Mouse (Mus musculus) forebrain, postnatal 0 days (tissue): Measurements from ENCODE around the gene Dnajc13. TPM values are rescaled to one million over a fixed set of nuclear protein-coding genes. Genes with fewer than 3 reads are reported as not detected.

Source experiments
- ATAC-seq: fragments of 200-750 bp; cut with Nextera tagmentation; 2 replicates; pipeline ENCODE4 v1.8.0; 2017; ENCODE audit warnings: mild to moderate bottlenecking, moderate library complexity
- DNase-seq: peaks from one replicate; pipeline ENCODE4 v3.0.0-alpha.2; 2015
- H3K27ac ChIP-seq: fragments of 300-500 bp; sonication (generic); 2 replicates; pipeline ENCODE4 v1.5.1; 2014; ENCODE audit warnings: low read depth, mild to moderate bottlenecking, antibody characterized with exemption, low read length, moderate library complexity, mixed read lengths
- H3K27me3 ChIP-seq: fragments of 300-500 bp; sonication (generic); 2 replicates; pipeline ENCODE4 v1.6.1; 2014; ENCODE audit warnings: mild to moderate bottlenecking, low read length, mixed read lengths; ENCODE audit not compliant: insufficient read depth
- H3K36me3 ChIP-seq: fragments of 300-500 bp; sonication (generic); 2 replicates; pipeline ENCODE4 v1.6.1; 2014; ENCODE audit warnings: mild to moderate bottlenecking, moderate library complexity; ENCODE audit not compliant: insufficient read depth
- H3K4me1 ChIP-seq: fragments of 300-500 bp; sonication (generic); 2 replicates; pipeline ENCODE4 v1.6.1; 2014; ENCODE audit warnings: antibody characterized with exemption; ENCODE audit not compliant: insufficient read depth
- H3K4me2 ChIP-seq: fragments of 300-500 bp; sonication (generic); 2 replicates; pipeline ENCODE4 v1.6.1; 2014; ENCODE audit warnings: low read depth, mild to moderate bottlenecking, moderate library complexity
- H3K4me3 ChIP-seq: fragments of 300-500 bp; sonication (generic); 2 replicates; pipeline ENCODE4 v1.5.1; 2014; ENCODE audit warnings: low read depth, low read length, mixed read lengths
- H3K9ac ChIP-seq: fragments of 300-500 bp; sonication (generic); 2 replicates; pipeline ENCODE4 v1.6.1; 2014; ENCODE audit warnings: mild to moderate bottlenecking
- H3K9me3 ChIP-seq: fragments of 300-500 bp; sonication (generic); 2 replicates; pipeline ENCODE4 v1.6.1; 2016; ENCODE audit warnings: low read length
- CTCF ChIP-seq: sonication (generic); IDR thresholded peaks from 2 replicates; pipeline ENCODE4 v1.5.1; 2016; ENCODE audit warnings: antibody characterized with exemption, control low read depth, low read depth
- WGBS: fragments of 180-500 bp; shearing (Covaris S2); extraction: QIAGEN DNeasy Blood & Tissue Kit; methylation state at CpG from one replicate; pipeline ENCODE4 v1.1.7; 2014; 5-methylcytosine and 5-hydroxymethylcytosine counted together
- polyA plus RNA-seq: library from polyadenylated mRNA; unstranded; fragments of >200 nt; fragmentation: Nextera tagmentation; extraction: Ambion mirVana; gene quantifications from 2 replicates; pipeline ENCODE4 v1.2.1, GENCODE M21; 2015
- total RNA-seq: library from RNA; depleted of rRNA; stranded (reverse); fragments of >200 nt; gene quantifications from 2 replicates; pipeline ENCODE4 v1.2.3, GENCODE M21; 2014

Dnajc13 gene
- total and polyA plus RNA-seq, 2 experiments from 2014 or later: 11.6 to 52.2 TPM

DNA sequence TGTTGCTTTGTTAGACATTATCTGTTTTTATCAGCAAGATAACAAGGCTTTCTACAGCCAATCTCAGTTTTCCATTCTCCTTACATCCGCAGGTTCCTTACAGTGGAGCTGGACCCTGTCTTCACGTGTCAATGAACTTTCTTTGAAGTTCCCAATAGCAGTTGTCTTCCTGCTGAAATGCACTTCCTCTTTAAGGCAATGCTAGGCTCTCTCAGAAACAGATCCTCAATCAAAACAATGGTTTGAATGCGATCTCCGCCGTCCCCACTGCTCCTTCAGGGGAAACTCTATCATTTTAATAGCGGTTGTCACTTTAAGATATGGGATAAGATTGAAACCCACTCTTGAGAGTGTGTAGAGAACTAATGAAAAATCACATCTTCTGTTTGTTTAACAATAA is 22.2 kb upstream of the Dnajc13 start:
- Histone ChIP-seq H3K9ac (no peak overlapping the region), H3K4me1 (no peaks in the 10 kb centered on the region), H3K4me3 (no peak overlapping the region), H3K4me2 (no peak overlapping the region), H3K27me3 (no peaks in the 10 kb centered on the region), H3K27ac (no peak overlapping the region), H3K36me3 (no peaks in the 10 kb centered on the region), H3K9me3 (no peaks in the 10 kb centered on the region)
- WGBS: 75% methylated on average over 6 of the region's 6 CpGs
- ATAC-seq (no peak), DNase-seq (no peak)
- no peak for TF ChIP-seq CTCF

DNA sequence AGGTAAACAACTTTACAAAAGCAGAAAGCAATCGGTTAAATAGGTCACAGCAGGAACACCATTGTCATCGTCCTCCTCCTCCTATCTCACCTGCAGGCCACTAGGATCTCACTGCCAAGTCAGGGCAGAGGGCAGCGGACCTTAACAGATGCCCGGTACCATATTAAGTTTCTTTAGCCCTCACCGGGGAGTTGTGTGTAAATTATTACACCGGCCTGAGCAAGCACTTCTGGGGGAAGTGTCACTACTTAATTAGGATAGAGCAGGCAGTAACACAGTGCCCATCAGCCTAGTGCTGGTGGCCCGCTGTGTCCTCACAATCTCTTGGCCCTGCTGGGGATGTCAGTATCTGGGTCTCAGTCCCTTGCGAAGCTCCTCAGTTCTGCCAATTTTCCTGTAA is 19.8 kb upstream of the Dnajc13 start:
- Histone ChIP-seq H3K9ac (no peak overlapping the region), H3K27me3 (no peaks in the 10 kb centered on the region), H3K4me2 (no peak overlapping the region), H3K4me3 (no peak overlapping the region), H3K4me1 (no peaks in the 10 kb centered on the region), H3K27ac (no peak overlapping the region), H3K9me3 (no peaks in the 10 kb centered on the region), H3K36me3 (no peaks in the 10 kb centered on the region)
- no peak for TF ChIP-seq CTCF
- WGBS: 20% methylated on average over 8 of the region's 8 CpGs
- no peak for DNase-seq
- ATAC-seq: no peak

DNA sequence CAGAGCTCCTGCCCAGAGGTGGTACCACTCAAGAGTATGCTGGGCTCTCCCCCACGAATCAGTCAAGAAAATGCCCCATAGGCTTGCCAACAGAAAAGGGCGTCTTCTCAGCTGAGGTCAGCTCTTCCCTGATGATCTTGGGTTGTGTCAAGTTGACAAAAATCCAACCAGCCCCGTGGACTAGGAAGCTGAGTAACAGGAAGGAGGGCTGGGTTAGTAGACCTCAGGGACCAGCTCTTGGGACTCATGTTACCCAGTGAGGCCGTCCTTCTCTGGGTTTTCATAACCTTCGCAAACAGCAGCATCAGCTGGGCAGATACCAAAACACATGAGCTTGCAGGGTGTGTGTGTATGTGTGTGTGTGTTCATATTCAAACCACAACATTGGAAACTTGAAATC is 19.0 kb upstream of the Dnajc13 start:
- Histone ChIP-seq H3K27me3 (no peaks in the 10 kb centered on the region), H3K36me3 (no peaks in the 10 kb centered on the region), H3K27ac (no peak overlapping the region), H3K9ac (no peak overlapping the region), H3K9me3 (no peaks in the 10 kb centered on the region), H3K4me2 (no peak overlapping the region), H3K4me1 (no peaks in the 10 kb centered on the region), H3K4me3 (no peak overlapping the region)
- 84% methylated on average over 5 of the region's 5 CpGs for WGBS
- TF ChIP-seq CTCF: no peak
- ATAC-seq (no peak), DNase-seq (no peak)

DNA sequence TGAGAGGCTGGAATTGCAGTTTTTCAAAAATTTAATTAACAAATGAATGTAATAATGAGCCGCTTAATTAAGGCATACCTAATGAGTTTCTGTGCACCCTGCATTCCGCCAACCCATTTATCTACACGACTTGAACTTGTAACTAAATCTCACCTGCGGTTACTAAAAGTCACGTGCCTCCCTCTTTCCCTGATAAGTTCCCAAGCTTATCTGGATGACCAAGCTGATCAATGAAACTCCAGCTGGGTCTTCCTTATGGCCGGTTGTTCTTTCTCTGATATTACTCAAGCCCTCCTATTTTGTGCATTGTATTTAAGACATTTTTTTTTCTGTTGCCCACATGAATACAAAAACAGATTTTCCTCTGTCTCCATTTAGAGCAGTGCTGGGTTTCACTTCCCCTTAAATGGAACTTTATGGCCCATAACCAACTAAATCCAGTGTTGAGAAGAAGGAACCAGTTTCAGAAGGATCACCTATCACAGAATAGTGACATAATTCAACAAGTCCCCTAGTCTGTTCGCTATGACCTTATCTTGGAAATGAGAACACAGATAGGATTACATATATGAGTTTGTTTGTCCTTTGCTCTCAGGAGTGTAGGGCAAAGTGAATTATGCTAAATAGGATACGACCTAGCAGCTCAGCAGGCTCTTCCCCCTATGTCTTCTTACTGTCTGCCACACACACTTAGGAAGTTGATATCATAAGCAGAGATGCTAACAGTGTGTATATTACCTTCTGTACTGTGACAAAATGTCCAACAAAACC is 18.2 kb upstream of the Dnajc13 start:
- Histone ChIP-seq H3K27ac (no peak overlapping the region), H3K27me3 (no peaks in the 10 kb centered on the region), H3K4me2 (no peak overlapping the region), H3K4me1 (no peaks in the 10 kb centered on the region), H3K36me3 (no peaks in the 10 kb centered on the region), H3K9ac (no peak overlapping the region), H3K4me3 (no peak overlapping the region), H3K9me3 (no peaks in the 10 kb centered on the region)
- 73% methylated on average over 8 of the region's 8 CpGs for WGBS
- DNase-seq: no peak
- TF ChIP-seq CTCF: no peak
- no peak for ATAC-seq

DNA sequence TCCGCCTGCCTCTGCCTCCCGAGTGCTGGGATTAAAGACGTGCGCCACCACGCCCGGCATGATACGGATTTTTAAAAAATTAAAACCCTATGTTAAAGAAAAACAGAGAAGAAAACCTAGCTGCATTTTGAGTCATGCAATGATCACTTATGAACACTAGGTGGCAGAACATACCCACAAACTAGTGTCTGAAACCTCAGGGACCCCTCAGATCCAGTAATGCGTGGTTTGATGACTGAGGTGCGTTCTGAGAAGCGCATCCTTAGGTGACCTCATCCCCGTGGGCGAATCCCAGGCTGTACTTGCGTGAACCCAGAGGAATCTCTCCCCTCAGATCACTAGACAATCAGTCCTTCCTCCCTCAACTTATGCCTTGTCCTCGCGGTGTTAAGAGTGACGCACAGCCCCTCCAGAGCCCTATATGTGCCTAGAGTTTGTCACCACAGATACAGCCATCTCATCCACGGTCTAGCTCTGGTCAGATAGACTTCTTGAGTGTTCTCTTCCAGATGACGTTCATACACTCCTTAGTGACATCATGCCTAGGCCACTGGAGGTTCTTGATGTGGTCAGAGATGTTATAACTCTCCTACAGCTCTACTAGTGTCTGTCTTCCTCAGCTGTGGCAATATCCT is 14.9 kb upstream of the Dnajc13 start:
- Histone ChIP-seq H3K27me3 (no peaks in the 10 kb centered on the region), H3K9me3 (no peaks in the 10 kb centered on the region), H3K36me3 (no peaks in the 10 kb centered on the region), H3K9ac (no peak overlapping the region), H3K4me3 (peak overlapping the region; percentile 9; the same call in 1 of the 2 replicates), H3K4me2 (peak overlapping the region; percentile 24), H3K27ac (no peak overlapping the region), H3K4me1 (no peaks in the 10 kb centered on the region)
- DNase-seq: peak; percentile 83
- 19% methylated on average over 18 of the region's 18 CpGs for WGBS
- peak; percentile 82 for ATAC-seq
- TF ChIP-seq CTCF: peak; percentile 86

DNA sequence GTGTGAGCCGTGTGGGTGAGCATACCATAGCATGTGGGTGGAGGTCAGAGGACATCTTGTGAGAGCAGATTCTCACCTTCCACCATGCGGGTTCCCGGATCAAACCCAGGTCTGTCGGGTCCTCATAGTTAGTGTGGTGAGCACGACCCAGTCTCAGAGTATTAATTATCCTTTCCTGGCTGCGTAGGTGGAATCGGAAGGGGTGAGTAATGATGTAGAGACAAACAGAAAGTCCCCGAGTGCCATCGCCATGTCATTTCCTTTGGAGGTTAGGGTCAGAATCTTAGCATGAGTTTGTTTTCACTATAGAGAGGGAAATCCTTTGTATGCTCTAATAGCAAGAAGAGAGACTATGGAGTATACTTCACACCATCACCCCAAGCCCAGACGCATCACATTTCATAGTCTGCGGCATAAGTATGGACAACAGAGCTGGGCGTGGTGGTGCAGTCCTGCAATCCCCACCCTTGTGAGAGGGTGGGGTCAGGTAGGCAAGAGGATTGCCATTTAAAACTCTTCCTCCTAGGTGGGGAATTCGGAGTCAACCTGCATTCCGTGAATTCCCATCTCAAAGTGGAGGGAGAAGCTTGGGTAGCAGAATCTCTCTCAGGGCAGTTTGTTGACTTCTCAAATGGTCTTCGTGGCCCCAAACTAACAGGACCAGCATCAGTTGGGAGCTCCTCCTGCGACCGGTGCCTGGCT is 12.5 kb upstream of the Dnajc13 start:
- Histone ChIP-seq H3K36me3 (no peaks in the 10 kb centered on the region), H3K9me3 (no peaks in the 10 kb centered on the region), H3K27ac (no peak overlapping the region), H3K4me2 (no peak overlapping the region), H3K9ac (no peak overlapping the region), H3K27me3 (no peaks in the 10 kb centered on the region), H3K4me3 (no peak overlapping the region), H3K4me1 (no peaks in the 10 kb centered on the region)
- TF ChIP-seq CTCF: no peak
- ATAC-seq (no peak), DNase-seq (no peak)
- 90% methylated on average over 17 of the region's 17 CpGs for WGBS

DNA sequence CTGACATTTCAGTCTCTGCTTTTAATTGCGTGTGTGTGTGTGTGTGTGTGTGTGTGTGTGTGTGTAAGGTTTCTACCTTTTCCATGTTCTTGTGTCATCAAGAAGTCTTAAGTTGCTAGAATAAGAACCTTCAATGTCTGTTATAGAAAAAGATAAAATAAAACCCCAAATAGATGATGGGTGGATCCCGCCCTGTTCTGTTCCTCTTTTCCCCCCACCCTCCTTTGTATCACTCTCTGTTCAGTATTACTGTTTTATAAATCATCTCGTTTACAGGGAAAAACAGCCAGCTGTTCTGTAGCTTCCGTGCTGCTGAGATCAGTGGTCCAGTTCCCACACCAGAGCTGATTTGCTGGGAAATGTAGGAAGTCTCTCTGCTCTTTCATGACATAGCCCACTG is 9.3 kb upstream of the Dnajc13 start:
- no peak for ATAC-seq
- Histone ChIP-seq H3K4me2 (no peak overlapping the region), H3K4me1 (no peaks in the 10 kb centered on the region), H3K27me3 (no peaks in the 10 kb centered on the region), H3K9me3 (no peaks in the 10 kb centered on the region), H3K36me3 (no peaks in the 10 kb centered on the region), H3K9ac (no peak overlapping the region), H3K4me3 (no peak overlapping the region), H3K27ac (no peak overlapping the region)
- WGBS: 64% methylated on average over 4 of the region's 4 CpGs
- no peak for DNase-seq
- TF ChIP-seq CTCF: no peak
